Mouse (Mus musculus) limb, embryonic 10.5 days (tissue): Measurements from ENCODE around the gene Fhl4. TPM values are rescaled to one million over a fixed set of nuclear protein-coding genes. Genes with fewer than 3 reads are reported as not detected.

Source experiments
- DNase-seq: peaks from one replicate; pipeline ENCODE4 v3.0.0-alpha.2; 2017; ENCODE audit warnings: low spot score
- H3K27ac ChIP-seq: fragments of 300-500 bp; sonication (generic); 2 replicates; pipeline ENCODE4 v1.5.1; 2016; ENCODE audit warnings: mild to moderate bottlenecking
- H3K27me3 ChIP-seq: fragments of 300-500 bp; sonication (generic); 2 replicates; pipeline ENCODE4 v1.6.1; 2016; ENCODE audit warnings: low read depth, mild to moderate bottlenecking; ENCODE audit not compliant: poor library complexity, severe bottlenecking
- H3K36me3 ChIP-seq: fragments of 300-500 bp; sonication (generic); 2 replicates; pipeline ENCODE4 v1.6.1; 2016; ENCODE audit warnings: mild to moderate bottlenecking, moderate library complexity
- H3K4me1 ChIP-seq: fragments of 300-500 bp; sonication (generic); 2 replicates; pipeline ENCODE4 v1.6.1; 2016
- H3K4me3 ChIP-seq: fragments of 300-500 bp; sonication (generic); 2 replicates; pipeline ENCODE4 v1.5.1; 2016; ENCODE audit warnings: mild to moderate bottlenecking, moderate library complexity
- H3K9me3 ChIP-seq: fragments of 300-500 bp; sonication (generic); replicated peaks from 2 replicates; pipeline ENCODE4 v1.6.1; 2016; ENCODE audit warnings: mild to moderate bottlenecking
- WGBS: fragments of 180-500 bp; shearing (Covaris S2); methylation state at CpG from one replicate; pipeline ENCODE4 v1.1.7; 2016; 5-methylcytosine and 5-hydroxymethylcytosine counted together
- polyA plus RNA-seq: library from polyadenylated mRNA; unstranded; fragments of >200 nt; fragmentation: Nextera tagmentation; extraction: Ambion mirVana; gene quantifications from 2 replicates; pipeline ENCODE4 v1.2.1, GENCODE M21; 2016

Fhl4 gene
- 0.78 and 0.97 TPM in 2 replicates for polyA plus RNA-seq

DNA sequence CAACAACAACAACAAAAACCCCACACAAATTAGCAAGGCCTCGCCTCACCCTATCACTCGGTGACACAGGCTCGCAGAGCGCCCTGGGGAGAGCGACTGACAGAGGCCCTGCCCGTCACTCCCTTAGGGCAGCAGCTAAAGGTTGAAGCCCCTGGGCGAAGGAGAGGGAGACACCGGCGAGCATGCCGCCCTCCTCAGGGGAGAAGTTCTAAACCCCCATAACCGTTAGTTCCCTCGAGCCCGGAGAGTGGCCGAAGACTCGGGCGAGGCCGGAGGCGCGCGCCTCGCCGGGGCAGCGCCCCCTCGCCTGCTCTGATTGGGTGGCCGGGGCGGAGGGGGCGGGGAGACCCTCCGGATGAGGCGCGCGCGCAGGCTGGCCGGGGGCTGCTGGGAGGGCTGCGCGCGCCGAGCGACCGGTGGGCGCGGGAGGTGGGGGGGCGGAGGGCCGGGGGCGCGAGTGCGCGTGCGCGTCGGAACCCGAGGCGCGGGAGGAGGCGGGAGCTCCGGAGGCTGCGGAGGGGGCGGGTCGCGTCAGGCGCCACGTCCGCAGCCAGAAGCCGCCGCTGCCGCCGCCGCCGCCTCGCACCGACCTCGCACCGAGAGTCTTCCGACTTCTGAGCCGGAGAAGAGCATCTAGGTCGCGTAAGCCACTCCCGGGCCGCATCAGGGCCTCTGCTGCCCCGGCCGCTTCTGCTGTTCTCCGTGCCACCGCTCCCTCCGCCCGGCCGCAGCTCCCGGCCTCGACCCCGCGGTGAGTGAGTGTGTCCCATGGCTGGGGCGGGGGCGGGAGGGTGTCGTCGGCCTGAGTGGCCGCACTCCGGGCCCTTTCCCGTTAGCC is at the start of gene Fhl4, which contains the start of gene Tmem263:
Fhl4 (minus strand) TSS at position 249 of the 838 bp plus-strand sequence.
Tmem263 (plus strand) TSS at position 381 of the 838 bp plus-strand sequence.
- DNase-seq = peak; percentile 97
- Histone ChIP-seq H3K27me3 (no peaks in the 10 kb centered on the region), H3K9me3 (no peaks in the 10 kb centered on the region), H3K4me1 (peaks cover 16% of the 10 kb centered on the region), H3K27ac (peak within 1 kb of the TSS; percentile 96), H3K4me3 (peak within 1 kb of the TSS; percentile 99), H3K36me3 (no peaks in the 10 kb centered on the region)
- 1% methylated on average over 95 of the region's 96 CpGs for WGBS

DNA sequence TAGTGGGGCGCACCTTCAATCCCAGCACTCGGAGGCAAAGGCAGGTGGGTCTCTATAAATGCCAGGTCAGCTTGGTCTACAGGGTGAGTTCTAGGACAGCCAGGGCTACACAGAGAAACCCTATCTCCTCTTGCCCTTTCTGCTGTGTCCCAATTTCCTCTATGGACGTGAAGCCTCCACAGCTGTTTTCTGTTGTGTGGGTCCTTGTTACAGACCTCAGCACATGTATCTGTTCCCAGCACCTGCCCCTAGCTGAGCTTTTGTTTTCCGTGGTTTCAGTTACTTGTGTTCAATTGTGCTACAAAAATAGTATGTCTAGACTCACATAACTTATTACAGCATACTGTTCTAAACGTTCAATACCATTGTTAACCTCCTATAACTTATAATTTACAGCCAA is 46.9 kb upstream of the Fhl4 start:
- Histone ChIP-seq H3K4me1 (no peaks in the 10 kb centered on the region), H3K4me3 (no peak overlapping the region), H3K9me3 (no peaks in the 10 kb centered on the region), H3K27ac (no peak overlapping the region), H3K27me3 (no peaks in the 10 kb centered on the region), H3K36me3 (peaks cover 39% of the 10 kb centered on the region)
- DNase-seq = no peak
- 89% methylated on average over 5 of the region's 5 CpGs for WGBS

DNA sequence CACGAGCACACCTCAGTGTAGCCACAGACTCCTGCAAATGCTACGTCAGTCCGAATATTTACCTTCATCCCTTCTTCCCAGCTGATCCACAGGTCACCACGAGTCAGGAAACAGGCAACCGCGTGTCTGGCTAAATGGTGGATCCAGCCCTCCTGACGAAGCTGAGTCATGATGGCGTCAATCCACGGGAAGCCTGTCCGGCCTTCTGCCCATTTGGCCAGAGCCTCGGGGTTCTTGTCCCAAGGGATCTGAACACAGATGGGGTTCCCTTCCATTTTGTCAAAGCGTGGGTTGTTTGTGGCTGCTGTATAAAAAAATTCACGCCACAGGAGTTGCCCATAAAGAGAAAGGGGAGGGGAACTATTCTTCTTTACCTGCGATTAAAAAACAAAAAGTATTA is 44.0 kb upstream of the Fhl4 start:
- peaks cover 60% of the 10 kb centered on the region for H3K36me3 ChIP-seq
- H3K27me3 ChIP-seq = no peaks in the 10 kb centered on the region
- no peak overlapping the region for H3K27ac ChIP-seq
- peaks cover 8% of the 10 kb centered on the region for H3K4me1 ChIP-seq
- WGBS = 89% methylated on average over 14 of the region's 14 CpGs
- H3K4me3 ChIP-seq = no peak overlapping the region
- no peak for DNase-seq
- no peaks in the 10 kb centered on the region for H3K9me3 ChIP-seq

DNA sequence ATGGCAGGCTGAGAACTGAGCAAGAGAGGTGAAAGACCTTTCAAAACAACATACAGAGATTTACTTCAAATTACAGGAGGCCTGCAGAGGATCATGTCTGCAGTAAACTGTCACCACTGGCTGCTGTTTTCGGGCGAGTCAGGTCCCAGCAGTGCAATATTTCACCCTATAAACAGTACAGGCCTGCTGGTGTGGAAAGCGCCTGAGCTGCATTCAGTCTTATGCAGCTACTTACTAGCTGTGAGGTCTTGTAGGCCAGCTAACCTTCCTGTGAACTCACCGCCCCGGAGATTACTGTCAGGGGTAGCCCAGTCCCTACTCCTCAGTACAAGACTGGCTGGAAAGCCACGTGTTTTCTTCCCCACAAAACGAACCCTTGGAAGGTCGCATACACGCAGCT is 39.2 kb upstream of the Fhl4 start:
- 41% methylated on average over 9 of the region's 9 CpGs for WGBS
- Histone ChIP-seq H3K9me3 (no peaks in the 10 kb centered on the region), H3K27me3 (no peaks in the 10 kb centered on the region), H3K36me3 (peaks cover 48% of the 10 kb centered on the region), H3K4me3 (no peak overlapping the region), H3K27ac (no peak overlapping the region), H3K4me1 (peaks cover 14% of the 10 kb centered on the region)
- peak; percentile 45 for DNase-seq

DNA sequence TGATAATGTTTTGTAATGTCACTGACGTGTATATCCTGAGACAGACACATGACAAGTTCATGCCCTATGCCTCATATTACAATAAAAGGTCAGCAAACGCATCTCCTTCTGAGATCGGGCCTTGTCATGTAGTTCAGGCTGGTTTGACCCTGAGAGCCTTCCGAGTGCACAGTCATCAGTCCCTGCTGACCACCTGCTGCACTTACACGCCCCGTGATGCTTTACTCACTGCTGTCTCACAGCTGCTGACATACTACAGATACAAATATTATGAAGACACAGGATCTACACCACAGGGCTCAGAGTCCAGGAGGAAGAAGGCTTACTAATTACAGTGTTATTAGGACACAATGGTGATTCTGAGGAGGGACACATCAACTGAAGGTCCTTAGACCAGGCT is 34.3 kb upstream of the Fhl4 start:
- Histone ChIP-seq H3K4me3 (no peak overlapping the region), H3K27ac (no peak overlapping the region), H3K9me3 (no peaks in the 10 kb centered on the region), H3K36me3 (peaks cover 35% of the 10 kb centered on the region), H3K4me1 (peaks cover 10% of the 10 kb centered on the region), H3K27me3 (no peaks in the 10 kb centered on the region)
- no peak for DNase-seq
- WGBS = 94% methylated on average over 6 of the region's 6 CpGs

DNA sequence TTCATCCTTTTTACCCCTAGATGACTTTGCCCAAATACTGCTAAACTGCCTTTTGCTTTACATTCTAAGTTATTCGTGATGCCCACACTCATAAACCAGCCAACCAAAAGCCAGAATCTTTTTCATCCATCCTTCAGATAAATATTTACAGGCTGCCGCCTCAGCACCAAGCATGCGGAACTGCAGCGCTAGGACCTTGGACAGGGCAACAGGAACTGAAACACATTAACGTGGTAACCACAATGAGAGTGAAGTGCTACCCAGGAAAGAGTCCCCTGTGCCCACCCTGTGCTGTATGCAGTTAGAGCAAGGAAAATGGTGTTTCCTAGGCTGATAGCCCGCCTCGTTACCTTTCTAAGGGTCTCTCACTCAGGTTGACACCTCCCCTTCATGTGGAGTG is 26.2 kb upstream of the Fhl4 start:
- Histone ChIP-seq H3K27me3 (no peaks in the 10 kb centered on the region), H3K9me3 (no peaks in the 10 kb centered on the region), H3K4me1 (peaks cover 14% of the 10 kb centered on the region), H3K4me3 (peak overlapping the region; percentile 66), H3K36me3 (peaks cover 33% of the 10 kb centered on the region), H3K27ac (peak overlapping the region; percentile 59; the same call in 1 of the 2 replicates)
- peak; percentile 44 for DNase-seq
- 17% methylated on average over 7 of the region's 7 CpGs for WGBS

DNA sequence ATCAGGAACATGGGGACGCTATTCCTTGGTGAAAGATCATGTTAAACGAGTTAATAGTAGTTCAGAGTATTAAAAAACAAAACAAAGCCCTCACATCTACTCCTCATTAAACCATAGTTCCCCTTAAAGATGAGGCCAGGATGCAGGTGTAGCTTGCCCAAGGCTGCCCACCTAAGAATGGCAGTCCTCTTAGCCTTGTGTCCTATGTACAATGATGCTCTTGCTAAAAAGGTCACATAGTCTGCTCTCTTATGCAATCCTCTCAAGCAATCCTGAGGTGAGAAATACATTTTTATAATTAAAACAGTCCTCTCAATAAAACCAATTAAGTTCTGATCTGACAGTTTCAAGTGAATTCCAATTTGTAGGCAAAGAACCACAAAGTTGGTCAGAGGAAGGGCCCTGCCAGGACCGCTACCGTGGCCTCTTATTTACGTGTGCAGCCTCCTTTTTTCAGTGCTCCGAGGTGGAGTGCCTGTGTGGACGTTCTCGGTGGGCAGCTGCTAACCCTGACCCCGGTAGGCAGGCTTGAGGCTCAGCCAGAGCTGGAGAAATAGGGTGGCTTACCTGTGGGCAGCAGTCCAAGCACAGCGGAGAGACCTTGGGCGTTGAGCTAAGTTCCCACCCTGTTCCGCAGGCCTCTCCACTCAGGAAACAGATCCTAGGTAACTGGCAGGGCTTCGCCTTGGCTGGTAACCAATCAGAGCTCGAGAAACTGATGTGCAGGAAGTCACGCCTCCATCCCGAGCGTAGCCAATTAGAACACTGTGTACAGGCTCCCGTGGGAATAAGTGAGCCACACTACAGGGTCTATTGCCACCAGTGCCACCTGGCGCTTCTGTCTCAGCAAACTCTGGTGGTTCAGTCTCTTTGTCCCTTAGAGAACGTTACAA is 25.3 kb upstream of the Fhl4 start, which contains the start of gene Mterf2:
Mterf2 (minus strand) TSS at position 633 of the 893 bp plus-strand sequence.
- peak within 1 kb of the TSS; percentile 66 for H3K4me3 ChIP-seq
- peaks cover 31% of the 10 kb centered on the region for H3K36me3 ChIP-seq
- peak; percentile 87 for DNase-seq
- H3K4me1 ChIP-seq = peaks cover 14% of the 10 kb centered on the region
- 8% methylated on average over 20 of the region's 20 CpGs for WGBS
- H3K9me3 ChIP-seq = no peaks in the 10 kb centered on the region
- no peaks in the 10 kb centered on the region for H3K27me3 ChIP-seq
- H3K27ac ChIP-seq = peak within 1 kb of the TSS; percentile 82

DNA sequence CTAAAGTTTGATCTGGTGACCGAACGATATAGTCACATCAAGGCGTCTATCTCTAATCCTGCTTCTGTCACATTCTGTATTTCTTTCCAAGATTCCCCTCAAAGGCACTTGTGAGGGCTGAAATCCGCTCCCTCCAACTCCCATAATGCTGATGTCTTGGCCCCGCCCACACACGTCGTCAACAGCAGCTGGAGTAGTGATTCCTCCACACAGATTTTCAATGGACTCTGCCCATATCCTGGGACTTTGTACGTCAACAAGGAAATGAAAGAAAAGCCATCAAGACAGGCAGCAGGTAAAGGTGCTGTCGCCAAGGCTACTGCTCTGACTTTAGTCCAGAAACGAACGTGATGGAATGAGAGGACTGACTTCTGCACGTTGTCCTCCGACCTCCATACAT is 22.9 kb upstream of the Fhl4 start:
- H3K27ac ChIP-seq = no peak overlapping the region
- DNase-seq = no peak
- H3K4me1 ChIP-seq = peaks cover 14% of the 10 kb centered on the region
- H3K27me3 ChIP-seq = no peaks in the 10 kb centered on the region
- peaks cover 53% of the 10 kb centered on the region for H3K36me3 ChIP-seq
- H3K4me3 ChIP-seq = no peak overlapping the region
- no peaks in the 10 kb centered on the region for H3K9me3 ChIP-seq
- WGBS = 88% methylated on average over 13 of the region's 13 CpGs

DNA sequence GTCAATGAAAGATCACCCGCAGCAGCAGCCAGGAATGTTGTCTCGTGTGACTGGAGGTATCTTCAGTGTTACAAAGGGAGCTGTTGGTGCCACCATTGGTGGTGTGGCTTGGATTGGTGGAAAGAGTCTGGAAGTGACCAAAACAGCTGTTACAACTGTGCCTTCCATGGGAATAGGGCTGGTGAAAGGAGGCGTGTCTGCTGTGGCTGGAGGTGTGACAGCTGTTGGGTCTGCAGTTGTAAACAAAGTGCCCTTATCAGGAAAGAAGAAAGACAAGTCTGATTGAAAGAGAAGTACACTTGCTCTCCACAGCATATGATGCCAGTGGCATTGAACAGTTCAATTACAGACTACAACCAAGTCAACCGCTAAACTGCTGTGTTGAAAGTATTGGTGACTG is 12.1 kb upstream of the Fhl4 start:
- no peak overlapping the region for H3K4me3 ChIP-seq
- no peak overlapping the region for H3K27ac ChIP-seq
- no peak for DNase-seq
- H3K36me3 ChIP-seq = peaks cover 74% of the 10 kb centered on the region
- H3K4me1 ChIP-seq = no peaks in the 10 kb centered on the region
- WGBS = 83% methylated on average over 4 of the region's 4 CpGs
- H3K27me3 ChIP-seq = no peaks in the 10 kb centered on the region
- no peaks in the 10 kb centered on the region for H3K9me3 ChIP-seq

DNA sequence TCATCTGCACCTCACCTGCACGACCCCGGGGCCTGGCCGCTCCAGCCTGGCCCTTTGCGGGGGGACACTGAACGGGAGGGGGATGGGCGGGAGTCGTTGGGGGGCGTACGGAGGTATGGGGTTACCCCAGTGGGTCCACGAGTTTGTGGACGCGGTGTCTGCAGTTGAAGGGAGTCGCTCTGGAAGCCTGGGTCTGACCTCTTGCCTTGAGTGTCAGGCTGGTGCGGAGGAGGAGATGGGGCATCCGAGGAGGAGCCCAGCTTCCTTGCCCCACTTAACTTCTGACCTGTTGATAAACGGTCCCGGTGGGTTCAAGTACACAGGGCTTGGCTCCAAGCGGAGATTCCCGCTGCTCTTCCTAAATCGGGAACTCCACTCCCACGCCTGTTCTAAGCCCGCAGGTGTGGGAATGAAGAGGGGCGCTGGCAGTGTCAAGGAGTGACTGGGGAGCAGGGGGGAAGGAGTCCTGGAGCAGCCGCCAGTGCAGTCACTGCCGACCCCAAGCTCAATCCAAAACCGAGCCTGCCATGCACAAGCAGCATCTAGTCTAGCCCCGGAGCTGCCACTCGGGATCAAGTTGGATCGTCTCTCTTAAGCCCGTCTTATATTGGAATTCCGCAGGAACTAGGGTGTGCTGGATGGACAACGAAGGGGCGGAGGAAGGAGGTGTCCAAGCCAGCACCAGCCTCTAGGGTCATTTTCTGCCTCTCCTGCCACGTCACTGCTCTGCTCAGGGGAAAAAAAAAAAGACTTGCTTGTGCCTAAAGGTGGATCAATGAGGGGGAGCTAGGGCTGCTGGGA is 990 bp upstream of the Fhl4 start:
- WGBS = under 1% methylated on average over 34 of the region's 34 CpGs
- DNase-seq = peak; percentile 70
- peaks cover 16% of the 10 kb centered on the region for H3K4me1 ChIP-seq

DNA sequence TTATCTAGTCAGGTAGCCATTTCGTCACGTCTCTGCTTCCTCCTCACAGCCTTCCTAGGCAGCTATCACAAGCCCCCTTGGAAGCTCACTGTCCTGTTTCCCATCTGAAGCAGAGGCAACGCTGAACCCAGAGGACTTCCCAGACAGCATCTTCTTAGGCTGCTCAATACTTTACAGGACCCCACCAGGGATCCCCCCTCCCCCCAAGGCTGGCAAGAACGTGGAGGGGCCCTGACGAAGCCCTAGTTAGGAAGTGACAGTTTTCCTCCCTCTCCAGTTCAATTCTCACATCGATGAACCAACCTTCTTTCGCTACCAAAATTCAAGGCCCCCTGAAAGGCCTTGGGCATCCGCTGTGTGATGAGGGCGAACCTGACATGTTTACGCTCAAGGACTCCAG is 454 bp downstream of the Fhl4 start:
- H3K36me3 ChIP-seq = no peaks in the 10 kb centered on the region
- no peaks in the 10 kb centered on the region for H3K9me3 ChIP-seq
- DNase-seq = no peak
- peak overlapping the region; percentile 99 for H3K4me3 ChIP-seq
- H3K27me3 ChIP-seq = no peaks in the 10 kb centered on the region
- WGBS = 1% methylated on average over 10 of the region's 10 CpGs
- peaks cover 16% of the 10 kb centered on the region for H3K4me1 ChIP-seq
- H3K27ac ChIP-seq = peak overlapping the region; percentile 96

More for the DNA sequence above, 990 bp upstream of the Fhl4 start:
- H3K27me3 ChIP-seq = no peaks in the 10 kb centered on the region
- no peaks in the 10 kb centered on the region for H3K9me3 ChIP-seq
- H3K27ac ChIP-seq = peak overlapping the region; percentile 96
- no peaks in the 10 kb centered on the region for H3K36me3 ChIP-seq
- peak overlapping the region; percentile 99 for H3K4me3 ChIP-seq

DNA sequence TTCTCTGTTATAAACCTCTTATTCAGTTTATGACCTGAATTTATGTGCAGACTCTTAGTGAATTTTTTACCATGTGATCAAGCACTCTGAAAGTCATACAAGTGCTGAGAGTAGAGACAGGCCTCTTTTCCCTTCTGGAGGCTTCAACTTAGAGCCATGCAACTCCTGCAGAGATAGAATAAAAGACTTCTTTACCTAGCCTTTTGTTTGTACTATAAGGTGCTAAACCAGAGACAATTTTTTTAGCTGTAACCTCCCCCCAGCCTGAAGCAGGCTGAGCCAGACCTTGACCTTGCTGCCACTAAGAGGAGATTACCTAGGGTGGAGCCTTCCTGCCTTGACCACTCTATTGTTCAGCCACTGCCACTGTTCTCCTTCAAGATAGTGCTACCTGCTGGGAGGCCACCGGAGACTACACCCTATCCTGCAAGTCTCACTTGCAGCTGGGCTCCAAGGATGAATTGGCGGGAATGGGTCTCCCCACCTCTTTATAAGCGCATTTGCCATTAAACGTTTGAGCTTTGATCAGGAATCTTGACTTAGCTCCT is 30.6 kb downstream of the Fhl4 start:
- H3K4me3 ChIP-seq = no peak overlapping the region
- H3K9me3 ChIP-seq = no peaks in the 10 kb centered on the region
- no peak for DNase-seq
- no peaks in the 10 kb centered on the region for H3K27me3 ChIP-seq
- no peak overlapping the region for H3K27ac ChIP-seq
- no peaks in the 10 kb centered on the region for H3K4me1 ChIP-seq
- H3K36me3 ChIP-seq = no peaks in the 10 kb centered on the region
- 61% methylated on average over 4 of the region's 4 CpGs for WGBS
